Mouse (Mus musculus) ES-E14 (cell line): Measurements from ENCODE around the gene Rtn1. TPM values are rescaled to one million over a fixed set of nuclear protein-coding genes. Genes with fewer than 3 reads are reported as not detected.

ENCODE experiments used
- DNase-seq: peaks from one replicate; pipeline ENCODE4 v3.0.0-alpha.2; 2013; ENCODE audit warnings: low read depth, low spot score
- H3K27ac ChIP-seq: 2 replicates; pipeline ENCODE4 v1.5.1; 2012; ENCODE audit warnings: low read depth, mild to moderate bottlenecking, low read length, moderate library complexity, mixed read lengths; ENCODE audit not compliant: poor library complexity, insufficient read depth, severe bottlenecking
- H3K36me3 ChIP-seq: 2 replicates; pipeline ENCODE4 v1.6.1; 2012; ENCODE audit warnings: mild to moderate bottlenecking, low read length, moderate library complexity, mixed read lengths; ENCODE audit not compliant: control insufficient read depth, poor library complexity, insufficient read depth, severe bottlenecking
- H3K4me1 ChIP-seq, 2 experiments: fragments of 150-350 bp in 1 of 2; sonication (generic) in 1 of 2; 2 replicates each; pipeline ENCODE4 v1.6.1; 2012; ENCODE audit warnings: low read length in 2 of 2, mild to moderate bottlenecking in 1 of 2, mixed read lengths in 1 of 2; ENCODE audit not compliant: control insufficient read depth in 2 of 2, insufficient read depth in 2 of 2, poor library complexity in 1 of 2
- H3K4me3 ChIP-seq, 2 experiments: fragments of 150-350 bp in 1 of 2; sonication (generic) in 1 of 2; 2 replicates each; pipeline ENCODE4 v1.5.1; 2012; ENCODE audit warnings: low read length in 2 of 2, low read depth in 1 of 2, mild to moderate bottlenecking in 1 of 2, mixed read lengths in 1 of 2; ENCODE audit not compliant: insufficient read depth in 1 of 2, poor library complexity in 1 of 2, severe bottlenecking in 1 of 2
- H3K9ac ChIP-seq: 2 replicates; pipeline ENCODE4 v1.6.1; 2012; ENCODE audit warnings: low read depth, mild to moderate bottlenecking, low read length, mixed read lengths; ENCODE audit not compliant: poor library complexity, insufficient read depth, severe bottlenecking
- H3K9me3 ChIP-seq: fragments of 150-350 bp; sonication (generic); 2 replicates; pipeline ENCODE4 v1.6.1; 2012; ENCODE audit warnings: low read depth, mild to moderate bottlenecking, low read length; ENCODE audit not compliant: control insufficient read depth, insufficient read depth
- CHD2 ChIP-seq: IDR thresholded peaks from 2 replicates; pipeline ENCODE4 v1.6.1; 2014; ENCODE audit warnings: mild to moderate bottlenecking, low read depth, low read length, inconsistent platforms
- HCFC1 ChIP-seq: IDR thresholded peaks from 2 replicates; pipeline ENCODE4 v1.6.1; 2012; ENCODE audit warnings: low read length, inconsistent platforms, borderline replicate concordance; ENCODE audit not compliant: insufficient read depth
- MAFK ChIP-seq: IDR thresholded peaks from 2 replicates; pipeline ENCODE4 v1.6.1; 2014; ENCODE audit warnings: mild to moderate bottlenecking, low read depth, low read length, inconsistent platforms; ENCODE audit not compliant: insufficient read depth
- ZC3H11A ChIP-seq: IDR thresholded peaks from 2 replicates; pipeline ENCODE4 v1.6.1; 2012; ENCODE audit warnings: low read depth, mild to moderate bottlenecking, inconsistent platforms, low read length, borderline replicate concordance
- ZNF384 ChIP-seq: IDR thresholded peaks from 2 replicates; pipeline ENCODE4 v1.6.1; 2012; ENCODE audit warnings: low read depth, low read length, inconsistent platforms
- in situ Hi-C, 2 experiments: fragments of 600-800 bp; cut with MboI; formaldehyde crosslinking; loops; one replicate each; pipeline ENCODE4 v1.15.1; 2025; ENCODE audit warnings: low sequenced_read_pairs in 2 of 2, inconsistent platforms in 1 of 2; ENCODE audit not compliant: unreplicated experiment in 2 of 2
- total RNA-seq: library from RNA; depleted of rRNA; stranded (reverse); fragments of 300-350 nt; gene quantifications from 2 replicates; pipeline ENCODE4 v1.2.3, GENCODE M21; 2012

The Rtn1 gene
- total RNA-seq, 1 experiment = 8.7 TPM

DNA sequence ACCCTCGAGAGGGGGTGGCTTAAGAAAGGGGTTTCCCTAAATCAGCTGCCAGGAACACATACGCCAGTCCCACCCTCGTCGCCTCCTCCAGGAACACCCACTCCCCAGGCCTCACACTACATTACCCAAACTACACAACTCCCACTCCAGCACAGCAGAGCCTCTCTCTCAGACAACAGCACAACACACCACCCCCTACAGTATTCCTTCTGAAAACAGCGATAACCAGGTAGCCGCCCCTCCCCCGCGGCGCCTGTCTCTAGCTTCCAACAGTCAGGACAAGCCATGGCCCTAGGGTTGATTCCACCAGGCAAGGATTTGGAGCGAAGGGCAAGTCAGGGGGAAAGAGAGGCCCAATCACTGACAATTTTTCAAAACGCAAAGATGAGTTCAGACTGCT, 1.7 kb downstream of the Rtn1 start:
- Histone ChIP-seq H3K27ac (no peak overlapping the region), H3K36me3 (no peaks in the 10 kb centered on the region), H3K4me3 (peak overlapping the region in 1 of 2 experiments; percentile 68; a peak in 1 of 4 replicates), H3K4me1 (peaks cover 0 to 3% of the 10 kb centered on the region in 2 experiments; a peak in 2 of 4 replicates), H3K9me3 (no peaks in the 10 kb centered on the region), H3K9ac (no peak overlapping the region)
- no peak for DNase-seq
- TF ChIP-seq CHD2 (no peak), HCFC1 (no peak), ZC3H11A (no peak), ZNF384 (no peak), MAFK (no peak)
- in situ Hi-C loops = loop anchor here in 1 of 2 experiments (25.0 kb wide), 1 partner anchor 645 kb away; no protein-coding TSS in a partner anchor

DNA sequence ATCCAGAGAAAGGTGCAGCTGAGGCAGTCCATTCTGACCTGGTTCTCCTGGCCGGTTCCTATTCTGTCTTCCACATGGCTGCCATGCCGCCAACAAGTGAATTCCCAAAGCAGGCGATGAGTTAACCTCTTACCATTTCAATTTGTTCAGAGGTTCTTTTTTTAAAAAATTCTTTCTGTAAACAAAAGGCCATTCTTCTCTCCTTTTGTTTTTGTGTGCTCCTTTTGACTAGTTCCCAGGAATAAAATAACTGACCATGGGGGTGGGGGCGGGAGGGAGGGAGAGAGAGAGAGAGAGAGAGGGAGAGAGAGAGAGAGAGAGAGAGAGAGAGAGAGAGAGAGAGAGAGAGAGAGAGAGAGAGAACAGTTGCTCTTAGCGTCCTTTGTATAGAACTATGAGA, 3.8 kb downstream of the Rtn1 start:
- H3K27ac ChIP-seq = no peak overlapping the region
- no peaks in the 10 kb centered on the region for H3K9me3 ChIP-seq
- in situ Hi-C loops = loop anchor here in 1 of 2 experiments (25.0 kb wide), 1 partner anchor 643 kb away; no protein-coding TSS in a partner anchor
- no peak for DNase-seq
- H3K4me1 ChIP-seq = peaks cover 0 to 3% of the 10 kb centered on the region in 2 experiments; a peak in 2 of 4 replicates
- H3K36me3 ChIP-seq = no peaks in the 10 kb centered on the region
- TF ChIP-seq CHD2 (no peak), ZC3H11A (no peak), HCFC1 (no peak), ZNF384 (no peak)
- H3K9ac ChIP-seq = no peak overlapping the region
- H3K4me3 ChIP-seq = no peak overlapping the region

DNA sequence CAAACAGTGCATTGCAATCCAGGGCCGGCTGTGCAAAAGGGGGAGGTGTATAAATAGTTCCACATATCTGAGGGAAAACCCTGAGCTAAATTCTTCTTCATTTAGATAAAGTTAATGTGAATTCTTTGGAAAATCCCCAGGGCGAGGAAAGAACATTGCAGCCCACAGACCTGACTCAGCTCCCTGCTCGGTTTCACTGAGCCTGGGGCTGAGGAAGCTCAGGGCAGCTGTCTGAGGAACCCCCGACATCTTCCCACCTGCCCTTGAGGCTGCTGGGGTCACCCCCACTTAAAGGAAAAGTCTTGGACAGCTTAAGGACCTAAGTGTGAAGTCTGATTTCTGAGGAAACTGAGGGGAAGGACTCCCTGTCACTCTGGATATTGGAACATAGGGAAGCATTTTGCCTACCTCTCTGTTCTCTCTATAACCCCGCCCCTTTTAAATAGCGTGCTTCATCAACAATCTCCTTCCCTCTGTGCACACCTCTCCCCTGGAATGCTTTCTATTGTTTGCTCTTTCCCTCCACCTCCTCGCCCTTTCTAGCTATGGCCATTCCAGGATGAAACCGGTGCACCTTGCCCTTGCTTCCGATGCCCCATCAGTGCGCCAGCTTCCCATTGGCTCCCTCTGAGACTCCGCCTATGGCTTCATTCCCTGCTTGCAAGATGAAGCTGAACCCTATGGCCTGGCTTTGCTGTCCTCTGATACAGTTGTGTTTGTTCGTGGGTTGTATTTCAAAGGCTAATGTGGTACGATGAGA, 15.6 kb downstream of the Rtn1 start:
- DNase-seq = peak; percentile 69
- H3K9ac ChIP-seq = no peak overlapping the region
- no peaks in the 10 kb centered on the region for H3K36me3 ChIP-seq
- peak overlapping the region in 1 of 2 experiments; percentile 40; a peak in 2 of 4 replicates for H3K4me3 ChIP-seq
- in situ Hi-C loops = no loop called here
- TF ChIP-seq ZC3H11A (no peak), MAFK (no peak), HCFC1 (no peak), ZNF384 (no peak), CHD2 (no peak)
- no peaks in the 10 kb centered on the region for H3K9me3 ChIP-seq
- peak overlapping the region; percentile 69; the same call in 1 of the 2 replicates for H3K27ac ChIP-seq
- H3K4me1 ChIP-seq = peaks cover 0 to 8% of the 10 kb centered on the region in 2 experiments; a peak in 1 of 4 replicates

DNA sequence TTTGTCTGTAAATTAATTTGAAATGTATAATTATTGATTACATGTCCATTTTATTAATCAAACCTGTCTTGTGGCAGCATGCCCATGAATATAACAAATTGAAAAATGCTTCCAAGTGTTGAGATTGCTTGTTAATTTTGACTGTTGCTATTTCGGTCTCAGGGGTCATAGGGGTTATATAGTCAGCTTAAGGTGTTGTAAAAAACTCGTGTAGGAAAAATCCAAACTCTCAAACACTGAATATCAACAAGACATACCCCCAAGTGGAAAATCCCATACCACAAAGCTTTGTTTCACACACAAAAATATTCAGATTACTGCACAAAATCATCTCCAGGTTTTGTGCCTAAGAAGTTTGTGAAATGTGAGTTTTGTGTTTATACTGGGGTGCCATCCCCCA, 18.5 kb downstream of the Rtn1 start:
- H3K4me1 ChIP-seq = peaks cover 0 to 8% of the 10 kb centered on the region in 2 experiments; a peak in 1 of 4 replicates
- H3K9me3 ChIP-seq = no peaks in the 10 kb centered on the region
- H3K36me3 ChIP-seq = no peaks in the 10 kb centered on the region
- H3K4me3 ChIP-seq = no peak overlapping the region
- TF ChIP-seq ZNF384 = no peak
- TF ChIP-seq CHD2 = no peak
- no peak for TF ChIP-seq ZC3H11A
- TF ChIP-seq MAFK = no peak
- TF ChIP-seq HCFC1 = no peak
- no peak overlapping the region for H3K27ac ChIP-seq
- in situ Hi-C loops = no loop called here
- DNase-seq = no peak
- H3K9ac ChIP-seq = no peak overlapping the region
